19 mouse cellular contexts compared by ENCODE assay signal in the genomic region with DNA sequence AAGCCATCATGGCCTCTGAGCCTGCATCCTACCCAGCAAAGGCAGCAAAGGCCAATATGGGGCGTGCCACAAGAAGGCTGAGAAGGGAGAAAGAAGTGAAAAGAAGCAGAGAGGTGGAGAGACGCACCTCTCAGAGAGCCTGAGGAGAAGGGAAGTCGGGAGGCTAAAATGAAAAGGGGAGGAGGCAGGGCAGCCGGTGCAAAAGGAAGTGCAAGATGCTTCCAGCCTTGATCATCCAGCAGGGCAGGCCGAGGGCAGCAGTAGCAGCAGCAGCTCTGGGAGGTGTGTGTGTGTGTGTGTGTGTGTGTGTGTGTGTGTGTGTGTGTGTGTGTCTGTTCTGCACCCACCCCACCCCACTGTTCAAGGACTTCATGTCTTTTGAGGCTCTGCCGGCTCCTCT.
"Had no signal": no experiment of that assay in that cellular context is flagged by ENCODE, and none has a peak within 500 bp of the region (broad histone marks: within the 10 kb centered on the region; RNA-seq: fewer than 3 reads in every experiment).

No protein-coding gene starts in this region.

- H3K36me3 ChIP-seq: liver, embryonic 12.5 days; midbrain, embryonic 12.5 days; neural tube, embryonic 13.5 days; neural tube, embryonic 15.5 days; stomach, embryonic 15.5 days had no signal

- H3K9me3 ChIP-seq: liver, embryonic 12.5 days; neural tube, embryonic 15.5 days; stomach, embryonic 15.5 days had no signal

- H3K27ac ChIP-seq: liver, embryonic 12.5 days; liver, embryonic 14.5 days; midbrain, embryonic 12.5 days; neural tube, embryonic 13.5 days; neural tube, embryonic 15.5 days; stomach, embryonic 15.5 days; stomach, postnatal 0 days had no signal

- ATAC-seq: liver, embryonic 12.5 days had no signal

- H3K9ac ChIP-seq: liver, embryonic 12.5 days; liver, embryonic 14.5 days; lung, embryonic 14.5 days; midbrain, embryonic 12.5 days; neural tube, embryonic 13.5 days; neural tube, embryonic 15.5 days; stomach, embryonic 15.5 days had no signal

- H3K4me2 ChIP-seq: liver, embryonic 12.5 days; lung, embryonic 14.5 days; midbrain, embryonic 12.5 days; neural tube, embryonic 13.5 days; neural tube, embryonic 15.5 days; stomach, embryonic 15.5 days had no signal

- H3K27me3 ChIP-seq: liver, embryonic 12.5 days; midbrain, embryonic 12.5 days; neural tube, embryonic 13.5 days; neural tube, embryonic 15.5 days; stomach, embryonic 15.5 days had no signal

- H3K4me3 ChIP-seq: liver, embryonic 12.5 days; megakaryocyte, embryonic 14.5 days; midbrain, embryonic 12.5 days; myocyte; neural tube, embryonic 13.5 days; neural tube, embryonic 15.5 days; stomach, embryonic 15.5 days had no signal

- H3K4me1 ChIP-seq: liver, embryonic 12.5 days; midbrain, embryonic 12.5 days; neural tube, embryonic 13.5 days; neural tube, embryonic 15.5 days; stomach, embryonic 15.5 days had no signal

- DNase-seq: lung, adult 18-20 months; lung, embryonic 14.5 days; lung, postnatal 10 days; lung, postnatal 4 days; midbrain, embryonic 14.5 days; retina, postnatal 1 day; right cerebral cortex, adult 18-20 months; right cerebral cortex, postnatal 25 days; thymus, adult 2 months; thymus, postnatal 36 days had no signal
